Mouse (Mus musculus) G1E (cell line): ENCODE data around the gene Gucy2e.

Experiments used
- CTCF ChIP-seq: IDR thresholded peaks from 2 replicates; pipeline ENCODE4 v1.5.1; 2012; ENCODE audit warnings: low read depth, low read length, inconsistent platforms, mixed read lengths
- GATA1 ChIP-seq: IDR thresholded peaks from 2 replicates; pipeline ENCODE4 v1.6.1; 2012; ENCODE audit warnings: borderline replicate concordance, low read length, inconsistent platforms, mixed read lengths
- GATA2 ChIP-seq: IDR thresholded peaks from 2 replicates; pipeline ENCODE4 v1.6.1; 2012; ENCODE audit warnings: low read depth, low read length, inconsistent platforms, borderline replicate concordance
- POLR2AphosphoS5 ChIP-seq: IDR thresholded peaks from 2 replicates; pipeline ENCODE4 v1.6.1; 2012; ENCODE audit warnings: low read depth, low read length, inconsistent platforms; ENCODE audit not compliant: insufficient replicate concordance
- TAL1 ChIP-seq: conservative IDR thresholded peaks from 2 replicates; pipeline ENCODE4 v1.6.1; 2012; ENCODE audit warnings: low read depth, low read length, inconsistent platforms, mixed read lengths

- TF ChIP-seq GATA1 (no peak), CTCF (no peak), POLR2AphosphoS5 (no peak), GATA2 (no peak), TAL1 (no peak)
Observed at GRCm38 (mm10) chr11:69172606-69173005, 64.2 kb downstream of the Gucy2e start.
